Mouse (Mus musculus): ENCODE results near the gene Dscaml1. TPM values are rescaled to one million over a fixed set of nuclear protein-coding genes. Genes with fewer than 3 reads are reported as not detected.
A peak's percentile ranks its signal among the peaks of the same experiment; 100 is the strongest.

Dscaml1 gene
- polyA plus RNA-seq, 1 experiment from 2014 or later, result 0.55 TPM

DNA sequence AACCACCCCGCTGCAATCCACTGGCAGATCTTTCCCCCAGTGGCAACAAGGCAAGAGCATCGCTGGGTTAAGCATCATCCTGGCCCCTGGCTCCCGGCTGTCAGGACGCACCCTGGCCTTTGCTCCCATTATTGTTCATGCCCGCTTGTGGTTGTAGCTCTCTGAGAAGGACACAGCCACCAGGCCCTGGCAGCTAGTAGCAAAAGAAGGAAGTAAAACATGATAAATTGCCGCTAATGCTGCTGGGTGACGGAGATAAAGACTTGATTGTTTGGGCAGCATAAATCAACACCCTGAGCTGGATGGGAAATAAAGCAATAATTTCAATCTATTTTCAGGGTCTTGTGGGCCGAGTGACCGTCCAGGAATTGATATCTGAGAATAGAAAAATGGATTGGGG is 81.1 kb downstream of the Dscaml1 start:
- Histone ChIP-seq H3K4me2 (ENCODE audit: low read length) (no peak overlapping the region), H3K4me1 (ENCODE audit: control insufficient read depth in 2 of 2, insufficient read depth in 2 of 2, low read length in 2 of 2) (peaks cover 27 to 34% of the 10 kb centered on the region in 2 experiments), H3K9ac (ENCODE audit: low read length) (no peak overlapping the region), H3K27ac (replicated peaks in 1 of 2; ENCODE audit: control insufficient read depth in 1 of 2, insufficient read depth in 1 of 2, low read depth in 2 of 2, low read length in 2 of 2) (peak overlapping the region in 1 of 2 experiments; percentile 19; a peak in 1 of 4 replicates), H3K9me3 (ENCODE audit: control insufficient read depth, low read length) (no peaks in the 10 kb centered on the region), H3K4me3 (ENCODE audit: control insufficient read depth in 1 of 2, insufficient read depth in 1 of 2, low read depth in 1 of 2, low read length in 2 of 2) (no peak overlapping the region), H3K36me3 (ENCODE audit: control insufficient read depth, insufficient read depth, low read length) (no peaks in the 10 kb centered on the region), H3K27me3 (ENCODE audit: control insufficient read depth, insufficient read depth, low read length) (no peaks in the 10 kb centered on the region)
- 40% methylated on average over 9 of the region's 9 CpGs for WGBS
- no peak for ATAC-seq (ENCODE audit: insufficient number of reproducible peaks, insufficient read depth, low FRiP score, low read depth)

DNA sequence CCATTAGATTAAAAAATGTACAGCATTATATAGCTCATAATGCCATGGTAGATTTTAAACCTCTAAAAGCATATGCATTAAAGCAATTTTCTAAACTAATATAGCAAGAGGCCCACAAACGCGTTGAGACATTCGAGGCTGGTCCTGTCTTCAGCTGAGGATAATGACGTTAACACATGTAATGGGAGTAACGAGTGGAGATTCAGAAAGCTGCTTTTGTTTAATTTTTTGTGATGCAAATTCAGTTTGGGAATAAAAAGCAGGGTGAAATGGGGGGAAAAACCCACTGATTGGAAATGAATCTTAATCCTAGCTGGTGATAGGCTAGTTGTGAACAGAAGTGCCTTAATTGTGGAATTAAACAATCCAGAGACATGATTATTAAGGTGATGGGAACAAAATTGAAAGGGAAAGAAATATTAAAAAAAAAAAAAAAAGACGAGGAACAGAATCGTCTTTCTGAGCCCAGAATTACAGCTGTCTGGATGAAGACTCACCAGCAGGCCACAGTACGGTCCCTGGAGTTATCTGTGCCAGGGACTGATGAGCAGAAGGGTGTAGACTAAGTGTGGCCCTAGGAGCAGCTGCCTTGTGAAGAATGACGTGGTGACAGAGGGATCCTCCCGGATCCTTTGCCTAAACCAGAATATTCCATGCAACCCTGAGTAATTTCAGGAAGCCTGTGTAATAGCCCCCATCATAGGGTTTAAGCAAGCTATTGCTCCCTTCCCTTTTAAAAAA is 84.5 kb downstream of the Dscaml1 start:
- Histone ChIP-seq H3K27ac (replicated peaks in 1 of 2; ENCODE audit: control insufficient read depth in 1 of 2, insufficient read depth in 1 of 2, low read depth in 2 of 2, low read length in 2 of 2) (no peak overlapping the region), H3K36me3 (ENCODE audit: control insufficient read depth, insufficient read depth, low read length) (no peaks in the 10 kb centered on the region), H3K27me3 (ENCODE audit: control insufficient read depth, insufficient read depth, low read length) (no peaks in the 10 kb centered on the region), H3K9ac (ENCODE audit: low read length) (no peak overlapping the region), H3K4me3 (ENCODE audit: control insufficient read depth in 1 of 2, insufficient read depth in 1 of 2, low read depth in 1 of 2, low read length in 2 of 2) (no peak overlapping the region), H3K9me3 (ENCODE audit: control insufficient read depth, low read length) (no peaks in the 10 kb centered on the region), H3K4me1 (ENCODE audit: control insufficient read depth in 2 of 2, insufficient read depth in 2 of 2, low read length in 2 of 2) (peaks cover 10 to 16% of the 10 kb centered on the region in 2 experiments), H3K4me2 (ENCODE audit: low read length) (no peak overlapping the region)
- 70% methylated on average over 10 of the region's 10 CpGs for WGBS
- ATAC-seq (ENCODE audit: insufficient number of reproducible peaks, insufficient read depth, low FRiP score, low read depth), result no peak

DNA sequence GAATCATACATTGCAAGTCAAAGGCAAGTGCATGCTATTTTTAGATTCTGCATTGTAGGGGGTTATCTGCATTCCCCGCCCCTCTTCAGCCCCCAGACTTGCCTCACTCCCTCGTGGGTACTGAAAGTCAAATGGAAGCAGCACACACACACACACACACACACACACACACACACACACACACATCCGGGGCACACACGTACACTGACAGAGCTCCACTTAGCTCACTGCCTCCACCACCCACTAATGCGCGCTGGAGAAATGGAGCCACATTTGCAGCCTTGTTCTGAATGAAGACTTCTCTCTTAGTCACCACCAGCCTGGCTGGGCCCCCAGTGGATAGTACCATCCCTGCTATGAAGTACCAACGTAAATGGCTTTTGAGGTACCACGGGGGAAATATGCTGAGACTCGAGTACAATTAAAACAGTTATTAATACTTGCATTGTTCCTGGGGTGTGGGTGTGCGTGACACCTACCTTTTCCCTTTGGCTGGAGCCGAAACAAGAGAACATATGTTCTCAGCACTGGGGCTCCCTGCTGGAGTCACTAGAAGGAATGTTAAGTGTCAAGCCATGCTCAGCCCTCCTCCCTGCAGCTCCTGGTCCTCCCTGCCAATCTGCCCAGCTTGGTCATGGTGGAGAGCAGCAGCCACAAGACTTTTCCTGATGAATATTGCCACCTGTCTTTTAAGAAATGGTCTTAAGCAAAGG is 91.7 kb downstream of the Dscaml1 start:
- no peak overlapping the region for H3K4me3 ChIP-seq (ENCODE audit: control insufficient read depth in 1 of 2, insufficient read depth in 1 of 2, low read depth in 1 of 2, low read length in 2 of 2)
- ATAC-seq (ENCODE audit: insufficient number of reproducible peaks, insufficient read depth, low FRiP score, low read depth), result peak; percentile 68; the same call in 1 of the 2 replicates
- H3K9ac ChIP-seq (ENCODE audit: low read length), result no peak overlapping the region
- H3K27ac ChIP-seq (replicated peaks in 1 of 2; ENCODE audit: control insufficient read depth in 1 of 2, insufficient read depth in 1 of 2, low read depth in 2 of 2, low read length in 2 of 2), result peak overlapping the region; percentile 65 to 77
- peak overlapping the region; percentile 31 for H3K4me2 ChIP-seq (ENCODE audit: low read length)
- H3K9me3 ChIP-seq (ENCODE audit: control insufficient read depth, low read length), result no peaks in the 10 kb centered on the region
- H3K36me3 ChIP-seq (ENCODE audit: control insufficient read depth, insufficient read depth, low read length), result no peaks in the 10 kb centered on the region
- WGBS, result 47% methylated on average over 11 of the region's 11 CpGs
- peaks cover 14 to 20% of the 10 kb centered on the region in 2 experiments for H3K4me1 ChIP-seq (ENCODE audit: control insufficient read depth in 2 of 2, insufficient read depth in 2 of 2, low read length in 2 of 2)
- no peaks in the 10 kb centered on the region for H3K27me3 ChIP-seq (ENCODE audit: control insufficient read depth, insufficient read depth, low read length)

DNA sequence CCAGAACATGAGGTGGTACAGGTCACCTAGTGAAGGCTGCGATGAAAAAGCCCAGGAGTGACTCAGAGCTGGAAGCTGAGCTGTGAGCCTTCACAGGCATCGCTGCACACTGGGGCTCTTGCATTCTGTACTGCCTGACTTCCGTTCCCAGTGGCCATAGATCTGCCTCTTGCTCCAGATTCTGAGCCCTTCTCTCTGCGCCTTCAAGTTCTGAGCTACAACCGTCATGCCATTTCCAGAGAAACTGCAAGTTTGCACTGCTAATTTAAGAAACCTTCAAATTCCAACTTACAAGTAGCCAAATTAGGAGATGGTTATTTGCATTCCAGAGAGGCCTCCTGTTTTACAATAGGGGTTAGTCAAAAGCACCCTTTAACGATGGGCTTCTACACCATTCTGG is 93.4 kb downstream of the Dscaml1 start:
- no peak for ATAC-seq (ENCODE audit: insufficient number of reproducible peaks, insufficient read depth, low FRiP score, low read depth)
- Histone ChIP-seq H3K27ac (replicated peaks in 1 of 2; ENCODE audit: control insufficient read depth in 1 of 2, insufficient read depth in 1 of 2, low read depth in 2 of 2, low read length in 2 of 2) (no peak overlapping the region; a peak in 1 of 4 replicates), H3K27me3 (ENCODE audit: control insufficient read depth, insufficient read depth, low read length) (no peaks in the 10 kb centered on the region), H3K9me3 (ENCODE audit: control insufficient read depth, low read length) (no peaks in the 10 kb centered on the region), H3K4me1 (ENCODE audit: control insufficient read depth in 2 of 2, insufficient read depth in 2 of 2, low read length in 2 of 2) (peaks cover 14 to 20% of the 10 kb centered on the region in 2 experiments), H3K4me3 (ENCODE audit: control insufficient read depth in 1 of 2, insufficient read depth in 1 of 2, low read depth in 1 of 2, low read length in 2 of 2) (no peak overlapping the region), H3K9ac (ENCODE audit: low read length) (no peak overlapping the region), H3K36me3 (ENCODE audit: control insufficient read depth, insufficient read depth, low read length) (no peaks in the 10 kb centered on the region), H3K4me2 (ENCODE audit: low read length) (no peak overlapping the region)
- 50% methylated on average over 6 of the region's 6 CpGs for WGBS

DNA sequence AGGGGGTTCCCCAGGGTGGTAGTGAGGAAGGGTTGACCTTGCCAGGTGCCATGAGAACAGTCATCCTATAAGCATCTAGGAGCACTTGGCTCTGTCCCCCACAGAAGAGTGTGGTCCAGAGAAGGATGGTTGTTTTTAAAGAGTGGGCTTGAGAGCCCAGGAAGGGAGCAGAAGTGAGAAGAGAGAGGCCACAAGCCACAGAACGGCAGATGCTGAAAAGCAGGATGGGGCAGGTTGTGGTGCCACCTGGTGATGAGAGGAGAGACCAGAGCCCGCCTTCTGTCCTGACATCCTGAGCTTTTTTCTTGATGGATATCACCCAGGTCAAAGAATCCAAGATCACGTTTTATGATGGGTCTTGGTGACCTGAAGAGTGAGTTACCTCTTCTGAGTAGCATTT is 96.4 kb downstream of the Dscaml1 start:
- no peak overlapping the region for H3K9ac ChIP-seq (ENCODE audit: low read length)
- H3K4me3 ChIP-seq (ENCODE audit: control insufficient read depth in 1 of 2, insufficient read depth in 1 of 2, low read depth in 1 of 2, low read length in 2 of 2), result no peak overlapping the region
- H3K27me3 ChIP-seq (ENCODE audit: control insufficient read depth, insufficient read depth, low read length), result no peaks in the 10 kb centered on the region
- no peak overlapping the region for H3K4me2 ChIP-seq (ENCODE audit: low read length)
- no peaks in the 10 kb centered on the region for H3K9me3 ChIP-seq (ENCODE audit: control insufficient read depth, low read length)
- H3K4me1 ChIP-seq (ENCODE audit: control insufficient read depth in 2 of 2, insufficient read depth in 2 of 2, low read length in 2 of 2), result peaks cover 10 to 12% of the 10 kb centered on the region in 2 experiments; a peak in 3 of 4 replicates
- no peaks in the 10 kb centered on the region for H3K36me3 ChIP-seq (ENCODE audit: control insufficient read depth, insufficient read depth, low read length)
- 59% methylated on average over 3 of the region's 3 CpGs for WGBS
- no peak overlapping the region for H3K27ac ChIP-seq (replicated peaks in 1 of 2; ENCODE audit: control insufficient read depth in 1 of 2, insufficient read depth in 1 of 2, low read depth in 2 of 2, low read length in 2 of 2)
- ATAC-seq (ENCODE audit: insufficient number of reproducible peaks, insufficient read depth, low FRiP score, low read depth), result no peak

DNA sequence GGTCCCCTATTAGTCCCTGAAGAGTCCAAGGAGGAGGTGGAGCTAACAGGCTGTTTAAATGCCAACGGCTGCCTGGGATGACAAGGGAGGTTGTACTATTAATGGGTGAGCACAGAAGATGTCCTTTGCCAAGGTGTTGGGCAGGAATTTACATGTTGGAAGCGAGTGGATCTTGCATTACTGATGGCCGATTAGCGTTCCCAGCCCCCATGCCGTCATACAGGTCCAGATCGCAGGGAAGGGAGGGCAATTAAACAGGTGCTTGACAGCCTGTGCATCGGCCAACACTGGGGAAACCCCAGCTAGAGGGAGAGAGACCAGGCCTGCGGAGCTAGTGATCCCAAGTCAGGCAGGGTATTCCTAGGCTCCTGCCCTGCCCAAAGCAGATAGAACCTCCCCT is 98.1 kb downstream of the Dscaml1 start:
- H3K9ac ChIP-seq (ENCODE audit: low read length), result no peak overlapping the region
- no peak for ATAC-seq (ENCODE audit: insufficient number of reproducible peaks, insufficient read depth, low FRiP score, low read depth)
- H3K36me3 ChIP-seq (ENCODE audit: control insufficient read depth, insufficient read depth, low read length), result no peaks in the 10 kb centered on the region
- no peak overlapping the region for H3K4me3 ChIP-seq (ENCODE audit: control insufficient read depth in 1 of 2, insufficient read depth in 1 of 2, low read depth in 1 of 2, low read length in 2 of 2)
- peaks cover 3 to 5% of the 10 kb centered on the region in 2 experiments for H3K4me1 ChIP-seq (ENCODE audit: control insufficient read depth in 2 of 2, insufficient read depth in 2 of 2, low read length in 2 of 2)
- H3K27me3 ChIP-seq (ENCODE audit: control insufficient read depth, insufficient read depth, low read length), result no peaks in the 10 kb centered on the region
- H3K9me3 ChIP-seq (ENCODE audit: control insufficient read depth, low read length), result no peaks in the 10 kb centered on the region
- H3K27ac ChIP-seq (replicated peaks in 1 of 2; ENCODE audit: control insufficient read depth in 1 of 2, insufficient read depth in 1 of 2, low read depth in 2 of 2, low read length in 2 of 2), result no peak overlapping the region
- WGBS, result 64% methylated on average over 8 of the region's 8 CpGs
- no peak overlapping the region for H3K4me2 ChIP-seq (ENCODE audit: low read length)

DNA sequence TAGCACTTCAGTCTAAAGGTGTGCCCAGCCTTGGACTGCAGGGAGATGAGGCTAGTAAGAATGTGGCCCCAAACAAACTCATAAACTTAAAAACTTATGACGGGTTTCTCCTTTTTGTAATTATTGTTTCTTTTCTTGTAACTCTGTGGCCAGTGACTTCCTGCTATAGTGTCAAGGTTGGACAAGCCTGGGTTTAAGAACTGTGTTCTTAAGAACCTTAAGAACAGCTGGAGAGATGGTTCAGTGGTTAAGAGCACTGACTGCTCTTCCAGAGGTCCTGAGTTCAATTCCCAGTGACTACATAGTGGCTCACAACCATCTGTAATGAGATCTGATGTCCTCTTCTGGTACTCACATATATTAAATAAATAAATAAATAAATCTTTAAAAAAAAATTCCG is 106.8 kb downstream of the Dscaml1 start:
- peaks cover 0 to 3% of the 10 kb centered on the region in 2 experiments; a peak in 2 of 4 replicates for H3K4me1 ChIP-seq (ENCODE audit: control insufficient read depth in 2 of 2, insufficient read depth in 2 of 2, low read length in 2 of 2)
- no peak overlapping the region for H3K4me3 ChIP-seq (ENCODE audit: control insufficient read depth in 1 of 2, insufficient read depth in 1 of 2, low read depth in 1 of 2, low read length in 2 of 2)
- no peaks in the 10 kb centered on the region for H3K9me3 ChIP-seq (ENCODE audit: control insufficient read depth, low read length)
- no peaks in the 10 kb centered on the region for H3K36me3 ChIP-seq (ENCODE audit: control insufficient read depth, insufficient read depth, low read length)
- ATAC-seq (ENCODE audit: insufficient number of reproducible peaks, insufficient read depth, low FRiP score, low read depth), result no peak
- H3K27me3 ChIP-seq (ENCODE audit: control insufficient read depth, insufficient read depth, low read length), result no peaks in the 10 kb centered on the region; the same call in 1 of the 2 replicates
- H3K9ac ChIP-seq (ENCODE audit: low read length), result no peak overlapping the region
- 82% methylated on average over 2 of the region's 2 CpGs for WGBS
- H3K4me2 ChIP-seq (ENCODE audit: low read length), result no peak overlapping the region
- H3K27ac ChIP-seq (replicated peaks in 1 of 2; ENCODE audit: control insufficient read depth in 1 of 2, insufficient read depth in 1 of 2, low read depth in 2 of 2, low read length in 2 of 2), result no peak overlapping the region
